Mouse (Mus musculus) myocyte (in vitro differentiated cells): Measurements from ENCODE around the gene Ncl. TPM values are rescaled to one million over a fixed set of nuclear protein-coding genes. Genes with fewer than 3 reads are reported as not detected.

Experiments
- H3K27me3 ChIP-seq: one replicate; pipeline ENCODE4 v1.6.1; 2011; ENCODE audit not compliant: control insufficient read depth, insufficient read depth, insufficient read length
- H3K36me3 ChIP-seq: one replicate; pipeline ENCODE4 v1.6.1; 2011; ENCODE audit not compliant: control insufficient read depth, insufficient read depth
- H3K4me2 ChIP-seq: one replicate; pipeline ENCODE4 v1.6.1; 2011; ENCODE audit warnings: low read depth, control low read depth
- H3K4me3 ChIP-seq: one replicate; pipeline ENCODE4 v1.5.1; 2011; ENCODE audit warnings: mild to moderate bottlenecking, control low read depth, moderate library complexity
- H3K79me2 ChIP-seq: one replicate; pipeline ENCODE4 v1.6.1; 2011; ENCODE audit not compliant: control insufficient read depth, insufficient read depth
- H3ac ChIP-seq: one replicate; pipeline ENCODE4 v1.6.1; 2011; ENCODE audit not compliant: control insufficient read depth, insufficient read length
- CEBPB ChIP-seq: IDR thresholded peaks from 2 replicates; pipeline ENCODE4 v1.6.1; 2011; ENCODE audit warnings: mild to moderate bottlenecking, moderate library complexity; ENCODE audit not compliant: poor library complexity, insufficient read depth, severe bottlenecking
- E2F4 ChIP-seq: IDR thresholded peaks from one replicate; pipeline ENCODE4 v1.6.1; 2011; ENCODE audit warnings: mild to moderate bottlenecking, control low read depth, moderate library complexity; ENCODE audit not compliant: insufficient read depth
- MAX ChIP-seq: IDR thresholded peaks from one replicate; pipeline ENCODE4 v1.6.1; 2011; ENCODE audit warnings: low read depth, mild to moderate bottlenecking, control low read depth
- MYOD1 ChIP-seq, 3 experiments: IDR thresholded peaks; one replicate each; pipeline ENCODE4 v1.6.1; 2011; ENCODE audit warnings: control low read depth in 2 of 3, low read depth in 2 of 3, mild to moderate bottlenecking in 2 of 3, moderate library complexity in 1 of 3; ENCODE audit not compliant: insufficient read length in 2 of 3, control insufficient read depth in 1 of 3
- MYOG ChIP-seq, 3 experiments: IDR thresholded peaks; one replicate each; pipeline ENCODE4 v1.6.1; 2011; ENCODE audit warnings: control low read depth in 2 of 3, low read depth in 2 of 3, mild to moderate bottlenecking in 2 of 3; ENCODE audit not compliant: insufficient read length in 2 of 3, control insufficient read depth in 1 of 3, insufficient read depth in 1 of 3
- POLR2A ChIP-seq: IDR thresholded peaks from one replicate; pipeline ENCODE4 v1.6.1; 2011; ENCODE audit warnings: low read depth, mild to moderate bottlenecking, control low read depth, moderate library complexity; ENCODE audit not compliant: insufficient read length
- POLR2AphosphoS2 ChIP-seq: IDR thresholded peaks from one replicate; pipeline ENCODE4 v1.6.1; 2011; ENCODE audit warnings: low read depth, control low read depth; ENCODE audit not compliant: insufficient read length
- REST ChIP-seq: IDR thresholded peaks from one replicate; pipeline ENCODE4 v1.6.1; 2011; ENCODE audit warnings: mild to moderate bottlenecking, control low read depth, moderate library complexity; ENCODE audit not compliant: insufficient read depth, insufficient read length
- SRF ChIP-seq: IDR thresholded peaks from one replicate; pipeline ENCODE4 v1.6.1; 2011; ENCODE audit warnings: low read depth; ENCODE audit not compliant: control insufficient read depth, insufficient read length
- TCF12 ChIP-seq: IDR thresholded peaks from one replicate; pipeline ENCODE4 v1.6.1; 2011; ENCODE audit warnings: mild to moderate bottlenecking, control low read depth; ENCODE audit not compliant: poor library complexity, insufficient read depth, severe bottlenecking
- TCF3 ChIP-seq: IDR thresholded peaks from one replicate; pipeline ENCODE4 v1.6.1; 2011; ENCODE audit warnings: low read depth, control low read depth; ENCODE audit not compliant: insufficient read length
- USF1 ChIP-seq: IDR thresholded peaks from one replicate; pipeline ENCODE4 v1.6.1; 2011; ENCODE audit warnings: low read depth, mild to moderate bottlenecking, control low read depth, moderate library complexity
- polyA plus RNA-seq: library from polyadenylated mRNA; unstranded; fragments of >200 nt; fragmentation: generic; extraction: Trizol; gene quantifications from one replicate; pipeline ENCODE4 v1.2.1, GENCODE M21; 2012; ENCODE audit warnings: missing spikeins

The Ncl gene
- polyA plus RNA-seq, 1 experiment, result 131 TPM

- H3ac ChIP-seq, result no peak overlapping the region
- H3K36me3 ChIP-seq, result no peaks in the 10 kb centered on the region
- TF ChIP-seq MYOD1 (IDR thresholded peaks at IDR 0.05; ENCODE audit: control insufficient read depth in 1 of 3, insufficient read length in 2 of 3, low read depth in 2 of 3) (no peak), CEBPB (no peak), POLR2A (no peak), TCF3 (no peak), TCF12 (no peak), MAX (no peak), USF1 (no peak), MYOG (IDR thresholded peaks at IDR 0.05; ENCODE audit: control insufficient read depth in 1 of 3, insufficient read depth in 1 of 3, insufficient read length in 2 of 3, low read depth in 2 of 3) (no peak), E2F4 (no peak), POLR2AphosphoS2 (no peak), REST (no peak), SRF (no peak)
- no peaks in the 10 kb centered on the region for H3K79me2 ChIP-seq
- no peak overlapping the region for H3K4me2 ChIP-seq
- H3K27me3 ChIP-seq, result no peaks in the 10 kb centered on the region
- no peak overlapping the region for H3K4me3 ChIP-seq
Observed at GRCm38 (mm10) chr1:86404834-86405233, 45.6 kb upstream of the Ncl start.

GRCm38 (mm10) chr1:86400096-86400754 is 41.0 kb upstream of the Ncl start:
- TF ChIP-seq MYOG (IDR thresholded peaks at IDR 0.05; ENCODE audit: control insufficient read depth in 1 of 3, insufficient read depth in 1 of 3, insufficient read length in 2 of 3, low read depth in 2 of 3), result no peak
- no peak for TF ChIP-seq CEBPB
- no peak for TF ChIP-seq MYOD1 (IDR thresholded peaks at IDR 0.05; ENCODE audit: control insufficient read depth in 1 of 3, insufficient read length in 2 of 3, low read depth in 2 of 3)
- TF ChIP-seq USF1, result no peak
- TF ChIP-seq TCF12, result no peak
- TF ChIP-seq MAX, result no peak
- no peak for TF ChIP-seq E2F4
- TF ChIP-seq TCF3, result no peak
- TF ChIP-seq POLR2AphosphoS2, result no peak
- TF ChIP-seq POLR2A, result no peak
- TF ChIP-seq SRF, result no peak
- no peak for TF ChIP-seq REST
- Histone ChIP-seq H3K36me3 (no peaks in the 10 kb centered on the region), H3K79me2 (no peaks in the 10 kb centered on the region), H3K27me3 (no peaks in the 10 kb centered on the region), H3ac (no peak overlapping the region), H3K4me2 (no peak overlapping the region), H3K4me3 (no peak overlapping the region)

GRCm38 (mm10) chr1:86399322-86399721 is 40.1 kb upstream of the Ncl start:
- H3K4me3 ChIP-seq, result no peak overlapping the region
- H3ac ChIP-seq, result no peak overlapping the region
- H3K36me3 ChIP-seq, result no peaks in the 10 kb centered on the region
- TF ChIP-seq REST (no peak), SRF (no peak), POLR2A (no peak), CEBPB (no peak), TCF3 (no peak), USF1 (no peak), MYOG (IDR thresholded peaks at IDR 0.05; ENCODE audit: control insufficient read depth in 1 of 3, insufficient read depth in 1 of 3, insufficient read length in 2 of 3, low read depth in 2 of 3) (no peak), E2F4 (no peak), POLR2AphosphoS2 (no peak), MYOD1 (IDR thresholded peaks at IDR 0.05; ENCODE audit: control insufficient read depth in 1 of 3, insufficient read length in 2 of 3, low read depth in 2 of 3) (no peak), TCF12 (no peak), MAX (no peak)
- no peak overlapping the region for H3K4me2 ChIP-seq
- no peaks in the 10 kb centered on the region for H3K79me2 ChIP-seq
- H3K27me3 ChIP-seq, result no peaks in the 10 kb centered on the region

- H3K27me3 ChIP-seq, result no peaks in the 10 kb centered on the region
- TF ChIP-seq MYOG (IDR thresholded peaks at IDR 0.05; ENCODE audit: control insufficient read depth in 1 of 3, insufficient read depth in 1 of 3, insufficient read length in 2 of 3, low read depth in 2 of 3) (no peak), MYOD1 (IDR thresholded peaks at IDR 0.05; ENCODE audit: control insufficient read depth in 1 of 3, insufficient read length in 2 of 3, low read depth in 2 of 3) (no peak), TCF3 (no peak)
- no peaks in the 10 kb centered on the region for H3K36me3 ChIP-seq
- H3K4me2 ChIP-seq, result no peak overlapping the region
- H3ac ChIP-seq, result no peak overlapping the region
- no peak overlapping the region for H3K4me3 ChIP-seq
- H3K79me2 ChIP-seq, result no peaks in the 10 kb centered on the region
Observed at GRCm38 (mm10) chr1:86398222-86398621, 39.0 kb upstream of the Ncl start.

- TF ChIP-seq MYOG (IDR thresholded peaks at IDR 0.05; ENCODE audit: control insufficient read depth in 1 of 3, insufficient read depth in 1 of 3, insufficient read length in 2 of 3, low read depth in 2 of 3) (no peak), SRF (no peak), E2F4 (no peak), POLR2A (no peak), USF1 (no peak)
- H3K79me2 ChIP-seq, result no peaks in the 10 kb centered on the region
- H3ac ChIP-seq, result no peak overlapping the region
- no peak overlapping the region for H3K4me3 ChIP-seq
- H3K4me2 ChIP-seq, result no peak overlapping the region
- H3K27me3 ChIP-seq, result no peaks in the 10 kb centered on the region
- H3K36me3 ChIP-seq, result no peaks in the 10 kb centered on the region
Observed at GRCm38 (mm10) chr1:86397621-86398020, 38.4 kb upstream of the Ncl start.
